In the genomic region with DNA sequence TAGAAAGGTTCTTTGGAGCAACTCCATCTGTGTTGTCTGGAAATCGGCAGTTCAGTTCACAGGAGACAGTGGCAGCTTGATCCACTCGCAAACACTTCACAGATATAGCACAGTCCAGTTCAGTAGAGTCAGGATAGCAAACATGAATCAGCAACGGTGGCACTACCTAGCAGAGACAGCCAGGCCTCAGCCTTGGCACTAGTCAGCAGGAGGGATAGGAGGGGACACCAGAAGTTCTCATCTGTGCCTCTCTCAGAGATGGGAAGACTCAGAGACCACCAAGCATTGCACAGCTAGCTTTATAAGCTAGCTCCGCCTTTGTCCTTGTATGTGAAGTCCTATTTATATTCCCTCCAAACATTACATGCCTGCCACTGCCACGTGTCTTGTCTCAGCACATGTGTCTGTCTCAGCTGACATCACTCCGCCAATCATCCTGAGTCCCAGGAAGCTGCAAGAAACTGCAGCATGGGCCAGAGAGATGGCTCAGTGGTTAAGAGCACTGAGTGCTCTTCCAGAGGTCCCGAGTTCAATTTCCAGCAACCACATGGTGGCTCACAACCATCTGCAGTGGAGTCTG, we compare ENCODE assay signal across 8 mouse cellular contexts. TPM values are rescaled to one million over a fixed set of nuclear protein-coding genes. Genes with fewer than 3 reads are reported as not detected.
DNase-seq lines count a peak whose midpoint lies in the region; ATAC-seq lines count a peak whose summit lies in the region.
"Had no signal": no experiment of that assay in that cellular context is flagged by ENCODE, and none has a peak within 500 bp of the region (broad histone marks: within the 10 kb centered on the region; RNA-seq: fewer than 3 reads in every experiment).

No protein-coding gene starts in this region.

- no peaks in the 10 kb centered on the region for H3K9me3 ChIP-seq in lung, embryonic 16.5 days (ENCODE audit: control insufficient read depth, low read length)
- H3K9me3 ChIP-seq in forebrain, embryonic 14.5 days (replicated peaks; ENCODE audit: control insufficient read depth, low read length) = no peaks in the 10 kb centered on the region
- no peaks in the 10 kb centered on the region for H3K9me3 ChIP-seq in liver, embryonic 11.5 days (ENCODE audit: control insufficient read depth, low read length)
- H3K9me3 ChIP-seq in stomach, embryonic 15.5 days = no peaks in the 10 kb centered on the region

- H3K4me3 ChIP-seq in lung, embryonic 16.5 days (ENCODE audit: low read length) = peak overlapping the region; percentile 31
- no peak overlapping the region for H3K4me3 ChIP-seq in forebrain, embryonic 14.5 days (ENCODE audit: low read depth, low read length)
- peak overlapping the region; percentile 36 for H3K4me3 ChIP-seq in liver, embryonic 11.5 days (ENCODE audit: low read depth, low read length)
- H3K4me3 ChIP-seq in stomach, embryonic 15.5 days (replicated peaks) = peak overlapping the region; percentile 25

- H3K4me2 ChIP-seq in lung, embryonic 16.5 days (ENCODE audit: low read depth, low read length) = peak overlapping the region; percentile 40
- H3K4me2 ChIP-seq in forebrain, embryonic 14.5 days (ENCODE audit: low read length) = peak overlapping the region; percentile 41
- peak overlapping the region; percentile 56 for H3K4me2 ChIP-seq in liver, embryonic 11.5 days
- peak overlapping the region; percentile 36 for H3K4me2 ChIP-seq in stomach, embryonic 15.5 days

- peaks cover 18% of the 10 kb centered on the region for H3K27me3 ChIP-seq in lung, embryonic 16.5 days (ENCODE audit: control insufficient read depth, insufficient read depth, low read depth, low read length)
- 0 out of 2 replicates have a peak, but pooled peaks cover 4% of the 10 kb centered on the region for H3K27me3 ChIP-seq in forebrain, embryonic 14.5 days (replicated peaks; ENCODE audit: control insufficient read depth, insufficient read depth, low read length)
- peaks cover 7% of the 10 kb centered on the region; the same call in 1 of the 2 replicates for H3K27me3 ChIP-seq in liver, embryonic 11.5 days (replicated peaks; ENCODE audit: control insufficient read depth, insufficient read depth, low read length)
- no peaks in the 10 kb centered on the region for H3K27me3 ChIP-seq in stomach, embryonic 15.5 days (replicated peaks)

- peaks cover 5% of the 10 kb centered on the region for H3K4me1 ChIP-seq in lung, embryonic 16.5 days (replicated peaks; ENCODE audit: control insufficient read depth, insufficient read depth, low read length)
- H3K4me1 ChIP-seq in forebrain, embryonic 14.5 days (ENCODE audit: control insufficient read depth, insufficient read depth, low read length) = peaks cover 4% of the 10 kb centered on the region; the same call in 1 of the 2 replicates
- peaks cover 9% of the 10 kb centered on the region for H3K4me1 ChIP-seq in liver, embryonic 11.5 days (replicated peaks; ENCODE audit: control insufficient read depth, insufficient read depth, low read length)
- peaks cover 16% of the 10 kb centered on the region for H3K4me1 ChIP-seq in stomach, embryonic 15.5 days

- ATAC-seq in lung, embryonic 16.5 days (ENCODE audit: low read depth) = no peak
- ATAC-seq in forebrain, embryonic 14.5 days = no peak
- no peak for ATAC-seq in liver, embryonic 11.5 days (replicated peaks; ENCODE audit: low FRiP score)
- no peak for ATAC-seq in stomach, embryonic 15.5 days (ENCODE audit: insufficient read depth, low FRiP score, low read depth)

- H3K36me3 ChIP-seq in lung, embryonic 16.5 days (ENCODE audit: control insufficient read depth, insufficient read depth, low read length) = no peaks in the 10 kb centered on the region
- no peaks in the 10 kb centered on the region for H3K36me3 ChIP-seq in forebrain, embryonic 14.5 days (ENCODE audit: control insufficient read depth, insufficient read depth, low read length)
- no peaks in the 10 kb centered on the region for H3K36me3 ChIP-seq in liver, embryonic 11.5 days (ENCODE audit: control insufficient read depth, insufficient read depth, low read length)
- H3K36me3 ChIP-seq in stomach, embryonic 15.5 days = no peaks in the 10 kb centered on the region

- WGBS in lung, embryonic 16.5 days = 54% methylated on average over 7 of the region's 7 CpGs
- 70% methylated on average over 7 of the region's 7 CpGs for WGBS in forebrain, embryonic 14.5 days
- 76% methylated on average over 7 of the region's 7 CpGs for WGBS in liver, embryonic 11.5 days
- WGBS in stomach, embryonic 15.5 days = 66% methylated on average over 7 of the region's 7 CpGs

- no peak for DNase-seq in lung, postnatal 4 days
- no peak for DNase-seq in forebrain, embryonic 14.5 days (ENCODE audit: low spot score)
- no peak for DNase-seq in liver, embryonic 11.5 days (ENCODE audit: low spot score)
- DNase-seq in spleen, adult 12 weeks (ENCODE audit: low spot score) = no peak
- no peak for DNase-seq in cerebellum, adult 9-10 months
- DNase-seq: gastrocnemius, postnatal 10 days had no signal

- H3K27ac ChIP-seq in lung, embryonic 16.5 days (ENCODE audit: low read length) = peak overlapping the region; percentile 57
- no peak overlapping the region for H3K27ac ChIP-seq in forebrain, embryonic 14.5 days (ENCODE audit: low read depth, low read length)
- no peak overlapping the region; the same call in 1 of the 2 replicates for H3K27ac ChIP-seq in liver, embryonic 11.5 days (ENCODE audit: low read depth, low read length)
- 0 out of 2 replicates have a peak overlapping the region, but pooled peaks have one; percentile 35 for H3K27ac ChIP-seq in stomach, embryonic 15.5 days

- H3K9ac ChIP-seq in lung, embryonic 16.5 days (ENCODE audit: low read length) = peak overlapping the region; percentile 24; the same call in 1 of the 2 replicates
- H3K9ac ChIP-seq in forebrain, embryonic 14.5 days (ENCODE audit: low read length) = no peak overlapping the region
- 0 out of 2 replicates have a peak overlapping the region, but pooled peaks have one; percentile 30 for H3K9ac ChIP-seq in liver, embryonic 11.5 days (ENCODE audit: low read depth, low read length)
- no peak overlapping the region for H3K9ac ChIP-seq in stomach, embryonic 15.5 days

RNA-seq across cellular contexts. Expression of a gene that starts 1.9 kb away (rescaled TPM):
- polyA plus RNA-seq in lung, embryonic 16.5 days (2015; fragmentation: Nextera tagmentation; extraction: Ambion mirVana) = 44.1 and 49.4 TPM in 2 replicates
- polyA plus RNA-seq in forebrain, embryonic 14.5 days (2014; fragmentation: Nextera tagmentation; extraction: Ambion mirVana) = 42.2 and 47.6 TPM in 2 replicates
- 15.6 and 17.0 TPM in 2 replicates for polyA plus RNA-seq in liver, embryonic 11.5 days (2014; fragmentation: Nextera tagmentation; extraction: Ambion mirVana)
- 41.4 and 43.8 TPM in 2 replicates for polyA plus RNA-seq in stomach, embryonic 15.5 days (2015; fragmentation: Nextera tagmentation; extraction: Ambion mirVana)

RNA-seq across cellular contexts. Expression of a gene that starts 23.5 kb away (rescaled TPM):
- polyA plus RNA-seq in lung, embryonic 16.5 days (2015; fragmentation: Nextera tagmentation; extraction: Ambion mirVana) = 402 TPM in 2 replicates
- polyA plus RNA-seq in forebrain, embryonic 14.5 days (2014; fragmentation: Nextera tagmentation; extraction: Ambion mirVana) = 182 and 192 TPM in 2 replicates
- polyA plus RNA-seq in liver, embryonic 11.5 days (2014; fragmentation: Nextera tagmentation; extraction: Ambion mirVana) = 276 and 295 TPM in 2 replicates
- polyA plus RNA-seq in stomach, embryonic 15.5 days (2015; fragmentation: Nextera tagmentation; extraction: Ambion mirVana) = 396 and 428 TPM in 2 replicates

RNA-seq across cellular contexts. Expression of a gene that starts 39.8 kb away (rescaled TPM):
- polyA plus RNA-seq in lung, embryonic 16.5 days (2015; fragmentation: Nextera tagmentation; extraction: Ambion mirVana) = 19.8 and 22.8 TPM in 2 replicates
- 2.2 and 2.3 TPM in 2 replicates for polyA plus RNA-seq in forebrain, embryonic 14.5 days (2014; fragmentation: Nextera tagmentation; extraction: Ambion mirVana)
- polyA plus RNA-seq in liver, embryonic 11.5 days (2014; fragmentation: Nextera tagmentation; extraction: Ambion mirVana) = 6.6 and 7.2 TPM in 2 replicates
- polyA plus RNA-seq in stomach, embryonic 15.5 days (2015; fragmentation: Nextera tagmentation; extraction: Ambion mirVana) = 14.5 and 19.3 TPM in 2 replicates

Comparison
In these comparisons a context has a peak if more than half of its experiments do, and no peak if none do; other contexts are left out.
1. H3K27ac ChIP-seq: peak in lung, embryonic 16.5 days (single experiment) and stomach, embryonic 15.5 days (single experiment); none in forebrain, embryonic 14.5 days (single experiment) and liver, embryonic 11.5 days (single experiment).
2. H3K9ac ChIP-seq: peak in lung, embryonic 16.5 days (single experiment) and liver, embryonic 11.5 days (single experiment); none in forebrain, embryonic 14.5 days (single experiment) and stomach, embryonic 15.5 days (single experiment).
3. Peak in every context shown above with its lines, with median percentiles within 50 percentile points of each other: H3K4me2 ChIP-seq.